Mouse (Mus musculus): ENCODE measurements at regions not wholly inside any gene's neighbourhood (a gene's known extent, or its start where the extent isn't known, plus 50 kb on each side); places are given as distances from the start of the nearest gene placed in this dataset.

DNA sequence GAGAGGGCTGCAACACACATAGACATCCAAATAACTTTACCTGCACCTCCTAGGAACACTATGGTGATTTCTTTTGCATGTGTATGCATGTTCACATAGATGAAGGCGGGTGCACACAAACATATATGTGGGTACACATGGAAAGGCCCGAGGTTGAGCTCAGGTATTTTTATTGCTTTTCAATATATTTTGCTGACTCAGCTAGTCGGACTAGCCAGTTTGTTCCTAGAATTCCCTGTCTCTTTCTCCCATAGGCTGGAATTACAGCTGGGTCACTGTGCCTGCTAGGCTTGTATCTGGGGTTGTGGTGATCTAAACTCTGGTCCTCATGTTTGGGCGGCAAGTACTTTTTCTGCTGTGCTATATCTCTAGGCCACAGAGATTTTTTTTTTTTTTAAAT, 166.1 kb upstream of the Mki67 start:
- DNase-seq (ENCODE audit: low read depth, low spot score), result no peak

DNA sequence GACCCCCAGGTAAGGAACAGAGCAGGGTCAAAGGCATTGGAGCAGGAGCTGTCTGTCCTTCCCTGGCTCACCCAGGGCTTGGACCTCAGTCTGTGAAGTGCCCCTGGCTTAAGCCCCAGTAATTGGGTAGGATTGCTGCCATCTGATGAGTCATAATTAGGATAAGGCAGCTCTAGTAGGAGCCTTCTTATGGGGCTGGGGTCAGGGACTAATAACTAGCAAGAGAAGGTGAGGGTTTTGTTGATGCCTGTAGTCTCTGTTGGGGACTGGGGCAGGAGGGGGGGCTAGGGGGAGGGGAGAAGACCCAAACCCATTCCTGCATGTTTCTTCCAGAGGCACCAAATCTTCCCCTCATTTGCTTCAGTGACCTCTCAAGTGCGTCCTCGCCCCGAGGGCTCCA, 172.4 kb upstream of the Mki67 start:
- no peak for DNase-seq (ENCODE audit: low read depth, low spot score)

DNA sequence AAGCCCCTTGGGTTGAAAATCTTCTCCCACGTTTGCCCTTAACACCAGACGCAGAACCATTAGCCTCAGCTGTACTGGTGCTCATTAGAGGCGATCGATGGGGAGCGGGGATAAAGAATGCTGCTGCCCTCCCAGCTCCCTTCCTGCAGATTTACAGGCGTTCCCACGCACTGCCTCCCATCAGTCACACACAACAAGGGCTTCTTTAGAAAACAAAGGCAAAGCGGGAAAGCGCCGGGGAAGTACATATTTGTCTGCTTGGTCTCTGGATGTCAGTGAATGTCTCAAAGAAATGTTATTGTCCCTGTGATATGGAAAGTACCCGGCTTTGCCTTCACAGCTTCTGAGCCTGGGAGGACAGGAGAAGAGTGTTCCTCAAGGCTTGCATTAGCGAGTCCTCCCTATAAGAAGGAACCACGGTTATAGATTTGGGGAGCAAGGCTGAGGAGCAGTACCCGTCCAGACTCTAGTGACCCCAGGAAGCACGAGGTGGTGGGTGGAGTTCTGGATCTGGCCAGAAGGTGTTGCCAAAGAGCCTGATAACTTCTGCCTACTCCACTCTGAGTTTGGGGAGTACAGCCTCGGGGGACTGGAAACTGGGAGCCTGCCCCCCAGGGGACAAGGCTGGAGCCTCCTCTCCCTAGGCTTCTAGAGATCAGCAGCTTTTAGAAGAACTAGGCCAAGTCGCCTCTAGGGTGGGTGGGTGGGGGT, 173.0 kb upstream of the Mki67 start:
- peak; percentile 13 for DNase-seq (ENCODE audit: low read depth, low spot score)

DNA sequence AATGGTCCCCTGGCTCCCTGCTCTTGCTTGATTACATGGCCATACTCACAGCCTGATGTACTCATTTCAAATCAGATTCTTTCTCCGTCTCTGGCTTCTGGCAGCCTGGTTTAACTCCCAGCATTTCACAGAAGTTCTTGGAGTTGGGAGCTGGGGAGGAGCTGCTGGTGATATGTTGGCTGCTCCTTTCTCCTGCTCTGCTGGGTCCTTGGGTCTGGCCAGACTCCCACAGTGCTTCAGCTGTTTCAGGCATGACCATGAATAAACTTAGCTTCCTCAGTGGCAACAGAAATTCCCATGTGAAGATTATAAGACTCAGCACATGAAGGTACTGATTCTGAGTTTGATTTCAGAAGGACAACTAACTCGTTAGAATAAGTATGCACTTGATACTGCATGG, 182.7 kb upstream of the Mki67 start:
- DNase-seq (ENCODE audit: low read depth, low spot score), result no peak

DNA sequence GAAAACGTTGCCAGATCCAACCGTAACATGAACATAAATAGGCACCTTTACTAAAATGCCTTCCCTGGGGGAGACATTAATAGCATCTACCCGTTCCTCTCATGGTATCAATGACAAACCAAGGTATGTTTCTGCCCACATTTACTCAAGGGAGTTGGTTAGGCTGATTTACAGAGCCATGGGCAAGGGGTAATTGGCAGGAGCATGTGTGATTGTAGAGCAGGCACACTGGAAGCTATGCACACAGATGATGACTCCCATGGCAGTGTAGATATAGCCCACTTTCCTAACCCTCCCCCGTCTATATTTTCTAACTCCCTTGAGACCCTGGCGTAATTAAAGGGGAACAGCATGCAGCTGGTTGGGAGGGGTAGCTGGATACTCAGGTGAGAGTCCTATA, 183.6 kb upstream of the Mki67 start:
- DNase-seq (ENCODE audit: low read depth, low spot score), result no peak

DNA sequence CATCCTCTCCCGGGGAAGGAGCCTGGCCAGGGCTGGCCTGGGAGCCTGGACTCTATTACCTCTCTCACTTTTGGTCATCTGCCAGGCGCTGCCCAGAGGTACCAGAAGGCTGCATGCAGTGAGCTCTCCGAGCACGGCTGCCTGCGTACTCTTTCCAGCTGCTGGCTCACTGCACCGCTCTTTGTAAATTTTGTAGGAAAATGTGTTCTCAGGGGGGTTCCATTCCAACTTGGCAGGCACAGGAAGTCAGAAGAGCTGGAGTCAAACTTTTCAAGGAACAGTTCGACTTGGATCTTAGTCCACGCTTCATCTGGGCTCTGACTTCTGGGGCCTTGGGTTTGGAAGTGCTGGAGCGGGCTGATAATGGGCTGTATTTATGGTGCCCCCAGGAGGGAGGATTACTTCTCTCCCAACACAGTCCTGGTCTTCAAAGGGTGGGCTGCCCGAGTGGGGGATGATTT, 184.7 kb upstream of the Mki67 start:
- no peak for DNase-seq (ENCODE audit: low read depth, low spot score)

DNA sequence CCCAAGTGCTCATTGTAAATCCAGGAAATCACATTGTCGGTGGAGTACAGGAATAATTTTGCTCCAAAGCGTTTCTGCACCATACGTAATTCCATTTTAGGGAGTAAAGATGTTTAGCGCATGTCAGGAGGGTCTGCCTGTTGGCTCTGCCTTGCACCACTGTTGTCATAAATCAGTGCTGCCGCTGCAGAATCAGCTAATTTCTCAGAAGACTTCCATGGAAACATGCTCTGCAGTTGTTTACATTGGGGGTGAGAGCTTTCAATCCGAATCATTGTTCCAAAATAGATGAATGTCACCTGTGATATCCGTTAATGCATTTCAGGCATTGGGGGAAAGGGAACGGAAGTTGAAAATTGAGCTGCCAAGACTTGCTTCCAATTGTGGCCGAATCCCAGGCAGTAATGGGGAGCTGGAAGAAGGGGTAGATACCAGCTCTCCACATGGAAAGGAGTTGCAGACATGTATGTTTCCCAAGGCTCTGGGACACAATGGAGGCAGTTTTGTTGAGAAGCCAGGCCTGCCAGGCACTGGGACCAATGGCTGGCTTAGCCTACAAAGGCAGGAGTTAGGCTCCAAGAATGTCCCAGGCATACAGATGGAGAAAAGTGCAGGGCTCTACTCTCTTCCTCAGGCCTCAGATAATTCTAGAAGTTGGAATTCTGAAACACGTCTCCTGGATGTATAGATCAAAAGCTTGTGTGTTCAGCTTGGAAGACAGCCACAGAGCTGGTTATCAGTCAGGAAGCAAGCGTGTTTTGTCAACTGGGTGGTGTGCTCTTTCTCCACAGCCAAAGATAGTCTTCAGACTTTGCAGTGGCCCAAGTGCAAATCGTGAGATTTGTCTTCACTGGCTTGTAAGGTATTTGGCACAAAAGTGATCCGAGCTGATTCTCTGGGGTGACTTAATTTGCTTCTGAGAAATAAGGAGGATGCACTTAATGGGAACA, 186.2 kb upstream of the Mki67 start:
- no peak for DNase-seq (ENCODE audit: low read depth, low spot score)

DNA sequence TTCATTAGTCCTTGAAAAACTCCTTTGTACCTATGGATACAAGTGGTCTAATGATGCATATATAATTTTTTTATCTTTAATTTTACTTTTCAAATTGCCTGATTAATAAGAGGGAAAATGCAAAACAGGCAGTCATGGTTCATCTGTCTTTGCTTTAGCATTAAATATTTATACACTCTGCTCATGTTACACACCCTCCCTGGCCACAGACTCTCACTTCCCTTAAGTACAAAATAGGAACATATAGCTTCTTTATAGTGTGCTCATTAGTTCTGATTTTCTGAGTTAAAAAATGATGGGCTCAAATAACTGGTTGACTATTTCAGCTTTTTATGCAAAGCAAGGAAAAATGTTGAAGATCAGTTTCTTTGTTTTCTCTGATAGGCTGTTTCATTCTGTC, 195.2 kb upstream of the Mki67 start:
- no peak for DNase-seq (ENCODE audit: low read depth, low spot score)

DNA sequence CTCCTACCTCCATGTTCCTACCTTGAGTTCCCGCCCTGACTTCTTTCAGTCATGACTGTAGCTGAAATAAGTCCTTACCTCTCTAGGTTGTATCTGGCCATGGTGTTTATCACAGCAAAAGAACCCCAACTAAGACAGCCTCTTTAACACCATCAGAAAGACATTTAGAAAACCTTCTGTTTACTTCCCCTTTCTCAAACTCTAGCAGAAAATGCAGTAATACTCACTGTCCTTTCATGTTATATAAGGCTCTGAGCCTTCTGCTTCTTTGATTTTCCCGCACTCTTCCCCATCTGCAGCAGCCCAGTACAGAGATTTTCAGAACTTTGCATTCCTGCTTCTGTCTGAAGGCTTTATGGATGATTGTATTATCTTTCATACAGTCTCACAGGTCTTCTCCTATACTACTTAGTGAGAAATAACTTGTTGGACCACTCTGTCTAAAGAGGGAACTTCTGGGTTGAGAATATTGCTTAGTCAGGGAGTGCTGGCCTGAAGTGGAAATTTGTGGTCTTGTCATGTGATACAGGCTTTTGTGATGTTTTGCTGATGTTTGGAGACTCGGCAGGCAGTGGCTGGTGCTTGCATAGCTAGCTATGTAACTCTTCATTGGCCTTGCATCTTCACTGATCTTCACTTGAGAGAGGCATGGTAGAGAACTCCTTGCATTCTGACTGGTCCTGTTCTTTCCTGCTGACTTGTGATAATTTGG, 197.9 kb upstream of the Mki67 start:
- no peak for DNase-seq (ENCODE audit: low read depth, low spot score)

DNA sequence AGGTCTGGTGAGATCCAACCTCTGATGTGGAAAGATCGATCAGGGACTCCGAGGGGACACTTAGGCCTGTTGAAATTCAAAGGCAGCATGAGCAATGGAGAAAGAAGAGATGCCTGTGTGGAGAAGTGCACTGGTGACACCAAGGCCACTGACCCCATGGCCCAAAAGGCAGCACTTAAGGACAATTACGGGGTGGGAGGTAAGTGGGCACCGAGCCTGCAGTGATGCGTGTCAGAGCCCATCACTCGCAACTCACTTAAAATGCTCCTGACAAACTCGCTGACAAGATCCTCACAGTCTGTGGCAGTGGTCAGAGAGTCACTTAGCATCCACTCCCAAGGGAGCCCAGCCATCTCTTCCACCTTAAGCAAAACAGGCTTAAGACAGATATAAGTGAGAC, 207.7 kb upstream of the Mki67 start:
- DNase-seq (ENCODE audit: low read depth, low spot score), result no peak

DNA sequence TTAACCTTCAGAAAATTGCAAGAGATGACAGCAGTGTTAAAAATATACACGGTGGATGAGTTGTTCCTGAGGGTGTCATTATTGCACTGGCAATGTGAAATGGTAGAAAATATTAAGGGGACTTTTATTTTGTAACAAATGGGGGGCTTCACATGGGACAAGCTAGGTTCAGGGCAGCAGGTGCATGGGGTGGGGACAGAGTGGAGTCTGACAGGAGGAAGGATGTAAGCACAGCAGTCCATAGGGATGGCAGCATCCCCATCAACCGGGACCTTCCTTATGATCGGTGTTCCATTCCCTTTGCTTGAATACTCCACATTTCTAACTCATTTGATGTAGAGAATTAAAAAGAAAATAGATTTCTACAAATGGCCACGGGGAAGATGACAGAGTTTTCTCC, 208.5 kb upstream of the Mki67 start:
- no peak for DNase-seq (ENCODE audit: low read depth, low spot score)

DNA sequence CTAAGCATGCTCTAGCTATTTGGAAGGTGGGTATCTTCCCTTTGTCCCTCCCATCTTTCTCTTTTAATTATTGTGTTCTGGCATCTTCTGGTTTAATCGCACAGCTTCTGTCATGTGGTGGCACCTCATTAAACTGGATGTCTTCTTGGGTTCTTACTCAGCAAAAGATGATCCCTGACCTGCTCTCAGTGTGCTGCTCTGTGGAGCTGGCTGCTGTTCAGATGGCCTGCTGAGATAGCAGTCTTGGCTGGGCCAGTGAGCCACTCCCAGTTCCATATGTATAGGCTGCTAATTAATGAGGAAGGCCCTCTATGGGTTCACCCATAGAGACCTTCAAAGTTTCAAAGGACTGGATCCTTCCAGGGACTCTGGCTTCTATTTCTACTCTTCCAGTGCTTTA, 213.9 kb upstream of the Mki67 start:
- no peak for DNase-seq (ENCODE audit: low read depth, low spot score)

DNA sequence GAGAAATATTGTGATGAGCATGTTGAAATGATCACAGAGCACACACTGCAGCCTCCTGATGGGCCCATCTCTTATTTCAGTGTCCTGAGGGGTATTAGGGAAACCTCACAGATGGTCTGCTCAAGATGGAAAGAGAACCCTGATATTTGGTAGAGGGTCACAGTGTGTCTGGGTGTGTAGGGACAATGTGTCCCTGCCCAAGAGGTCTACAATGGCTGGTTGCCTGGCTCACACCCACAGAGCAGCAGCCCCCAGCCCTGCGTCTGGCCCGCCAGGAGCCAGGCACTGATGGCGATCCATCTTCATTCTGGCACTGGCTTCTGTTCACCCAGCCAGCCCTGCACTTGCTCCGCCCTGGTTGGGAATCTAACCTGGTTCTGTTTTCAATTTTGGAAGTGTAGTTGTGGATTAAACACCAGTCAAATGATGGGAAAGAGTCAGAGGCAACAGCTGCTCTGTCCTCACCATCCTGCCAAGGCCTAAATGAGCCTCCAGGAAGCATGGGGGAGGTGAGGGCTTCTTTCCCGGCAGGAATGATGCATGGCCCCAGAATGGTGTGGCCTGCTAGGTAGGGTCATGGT, 216.5 kb upstream of the Mki67 start:
- no peak for DNase-seq (ENCODE audit: low read depth, low spot score)

DNA sequence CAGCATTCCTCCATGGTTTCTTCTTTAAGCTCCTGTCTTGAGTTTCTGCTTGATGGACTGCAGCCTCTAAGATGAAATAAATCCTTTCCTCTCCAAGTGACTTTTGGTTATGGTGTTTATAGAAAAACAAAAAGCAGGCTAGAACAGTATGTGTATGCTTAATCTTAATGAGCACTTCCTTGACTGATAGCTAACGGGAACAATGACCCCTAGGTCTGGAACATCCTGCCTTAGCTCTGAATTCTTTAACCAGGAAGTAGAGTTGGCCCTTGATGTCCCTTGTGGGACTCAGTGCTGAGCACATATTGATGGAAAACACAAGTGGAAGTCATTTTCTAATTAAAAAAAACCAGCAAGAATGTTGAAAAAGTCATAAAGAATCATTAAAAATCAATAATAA, 219.0 kb upstream of the Mki67 start:
- no peak for DNase-seq (ENCODE audit: low read depth, low spot score)

DNA sequence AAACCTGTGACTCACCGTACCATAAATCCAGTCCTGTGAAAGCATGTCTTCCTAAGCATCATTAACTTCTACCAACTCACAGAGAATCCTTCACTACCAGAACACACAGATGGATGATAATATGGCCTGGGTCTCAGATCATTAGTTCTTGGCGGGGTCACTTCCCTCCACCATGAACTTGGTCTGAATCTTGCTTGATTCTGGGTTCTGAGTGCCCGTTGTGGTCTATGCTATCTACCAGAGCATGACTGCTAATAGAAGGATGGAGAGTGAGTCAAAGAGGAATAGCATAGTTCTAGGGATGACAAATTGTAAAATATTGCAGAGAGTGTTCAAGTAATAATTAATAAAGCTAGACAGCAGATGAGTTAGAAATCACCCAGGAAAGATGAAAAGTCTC, 221.3 kb upstream of the Mki67 start:
- DNase-seq (ENCODE audit: low read depth, low spot score), result no peak

DNA sequence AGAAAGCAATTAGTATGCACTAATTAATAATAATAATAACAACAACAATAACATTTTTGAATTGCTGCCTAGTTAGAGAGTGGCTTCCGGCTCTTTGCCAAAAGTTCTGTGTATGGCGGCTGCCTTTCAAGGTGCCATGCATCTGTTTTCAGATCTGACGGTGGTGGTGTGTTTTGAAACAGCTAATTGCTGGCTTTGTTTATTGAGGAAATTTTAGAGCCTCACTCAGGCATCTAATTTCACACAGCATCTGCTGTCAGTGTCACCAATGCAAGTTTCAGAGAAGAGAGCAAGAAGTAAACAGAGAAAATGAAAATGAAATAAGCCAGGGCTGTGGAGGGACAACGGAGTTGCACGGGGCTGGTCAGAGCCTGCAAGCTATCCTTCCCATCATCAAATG, 223.2 kb upstream of the Mki67 start:
- DNase-seq (ENCODE audit: low read depth, low spot score), result no peak

DNA sequence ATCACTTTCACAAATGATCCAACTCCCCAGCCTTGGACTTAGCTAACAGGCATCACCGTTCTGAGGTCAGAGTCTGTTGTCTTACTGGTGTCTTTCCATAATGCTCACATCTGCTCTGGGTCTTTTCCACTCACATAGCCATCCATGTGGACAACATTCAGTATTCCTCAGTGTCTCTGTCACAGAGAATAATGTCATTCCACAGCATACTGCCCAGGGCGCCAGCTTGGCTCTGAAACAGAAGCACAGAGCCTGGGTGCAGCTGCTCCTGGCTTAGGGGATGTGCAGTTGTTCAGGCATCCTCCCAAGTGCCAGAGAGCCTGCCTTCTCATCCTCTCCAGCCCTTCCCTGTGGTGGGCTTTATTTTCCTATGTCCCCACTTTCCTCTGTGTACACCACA, 226.7 kb upstream of the Mki67 start:
- DNase-seq (ENCODE audit: low read depth, low spot score), result no peak

DNA sequence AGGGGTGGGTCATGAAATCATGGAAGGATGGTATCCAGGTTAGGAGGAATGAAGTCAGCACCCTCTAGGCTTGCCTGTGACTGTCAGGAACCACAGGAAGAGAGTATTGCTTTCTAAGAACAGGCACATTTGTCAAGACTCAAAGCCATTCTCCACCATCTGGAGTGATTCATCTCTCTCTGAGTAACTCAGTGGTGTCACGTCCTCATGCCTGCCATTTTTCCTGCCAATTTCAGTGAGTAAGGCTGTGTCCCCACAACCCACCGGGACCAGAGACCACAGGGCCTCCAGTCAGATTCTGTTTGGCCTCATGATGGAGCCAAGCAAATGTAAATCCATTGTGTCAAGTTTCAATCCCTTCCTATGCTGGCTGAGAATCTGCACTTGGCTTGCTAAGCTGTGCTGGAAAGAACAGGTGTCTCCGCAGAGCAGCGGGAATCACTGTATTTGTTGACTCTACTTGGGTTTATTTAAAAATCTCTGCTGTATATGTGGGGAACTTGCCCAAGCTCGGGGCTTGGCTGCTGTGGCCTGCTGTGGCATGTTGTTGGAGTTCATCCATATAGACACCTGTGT, 230.0 kb upstream of the Mki67 start:
- no peak for DNase-seq (ENCODE audit: low read depth, low spot score)

DNA sequence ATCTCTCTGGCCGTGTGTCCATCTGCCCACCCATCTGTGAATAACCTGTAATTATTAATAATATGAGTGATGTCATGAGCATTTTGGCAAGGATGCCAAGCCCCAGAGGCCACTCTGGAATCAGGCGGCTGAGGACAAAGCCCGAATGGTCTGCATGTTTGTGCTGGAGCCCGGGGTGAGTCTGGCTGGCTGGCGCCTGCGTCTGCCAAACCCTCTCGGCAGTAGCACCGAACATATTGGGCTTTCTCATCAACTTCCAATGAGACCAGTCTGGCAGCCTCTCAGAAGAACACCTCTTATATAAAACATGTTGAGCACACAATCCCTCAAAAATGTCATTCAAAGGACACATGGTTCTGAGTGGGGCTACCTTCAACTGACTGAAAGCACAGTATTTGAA, 244.9 kb upstream of the Mki67 start:
- no peak for DNase-seq (ENCODE audit: low read depth, low spot score)

DNA sequence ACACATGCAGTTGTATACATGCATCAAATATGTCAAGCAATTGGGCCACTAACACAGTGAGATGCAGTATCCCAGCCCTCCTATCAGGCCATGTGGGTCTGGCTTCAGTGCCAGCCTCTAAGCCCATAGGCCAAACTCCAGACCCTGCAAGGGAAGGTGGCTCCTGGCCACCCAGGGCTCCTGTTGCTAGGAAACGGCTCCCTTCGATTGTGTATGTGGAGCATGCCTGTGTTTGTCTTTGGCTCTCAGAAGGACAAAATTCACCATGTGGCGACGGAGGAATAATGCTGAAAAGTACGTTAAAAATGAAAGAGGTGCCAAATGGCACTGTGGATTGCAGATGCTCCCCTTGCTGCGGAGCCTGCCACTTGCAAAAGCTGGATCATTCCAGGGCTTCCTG, 249.4 kb upstream of the Mki67 start:
- peak; percentile 3 for DNase-seq (ENCODE audit: low read depth, low spot score)

DNA sequence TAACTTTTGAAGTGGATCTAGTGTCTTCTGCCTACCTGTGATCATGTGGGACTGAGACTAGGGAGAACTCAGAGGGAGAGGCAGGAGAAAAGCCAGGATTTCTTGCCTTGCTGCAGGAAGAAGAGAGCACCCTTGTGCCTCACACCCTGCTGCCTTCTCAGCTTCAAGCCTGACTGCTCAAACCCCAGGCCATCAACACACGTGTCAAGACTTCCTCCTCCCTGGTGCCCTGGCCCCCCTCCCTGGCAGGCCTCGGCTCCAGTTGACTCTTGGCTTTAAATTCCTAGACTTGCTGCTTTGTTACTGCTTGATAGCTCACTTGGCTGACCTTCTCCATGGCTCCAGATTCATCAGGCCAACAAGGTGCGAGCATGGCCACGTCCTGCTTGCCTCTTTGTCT, 250.1 kb upstream of the Mki67 start:
- no peak for DNase-seq (ENCODE audit: low read depth, low spot score)

DNA sequence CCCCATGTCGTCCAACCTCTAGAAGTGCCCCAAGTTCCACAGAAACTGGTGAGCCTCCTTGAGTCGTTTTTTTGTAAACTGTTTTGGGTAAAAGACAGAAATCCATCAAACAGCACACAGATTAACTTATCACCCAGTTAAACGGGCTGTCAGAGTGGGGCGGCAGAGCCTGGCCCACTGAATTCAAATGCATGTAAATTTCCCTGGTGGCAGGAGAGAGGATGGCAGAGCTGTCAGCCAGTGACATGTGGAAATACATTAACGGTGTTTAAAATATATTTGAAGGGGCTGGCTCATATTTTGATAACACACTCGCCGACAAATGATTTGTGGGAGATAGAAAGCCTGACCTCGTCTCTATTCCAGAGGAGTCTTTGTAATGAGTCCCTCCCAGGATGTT, 252.5 kb upstream of the Mki67 start:
- DNase-seq (ENCODE audit: low read depth, low spot score), result no peak
